Mouse (Mus musculus) kidney, postnatal 0 days (tissue): ENCODE data around the gene Cops7a. TPM values are rescaled to one million over a fixed set of nuclear protein-coding genes. Genes with fewer than 3 reads are reported as not detected.

Source experiments
- ATAC-seq: fragments of 200-750 bp; cut with Nextera tagmentation; replicated peaks from 2 replicates; pipeline ENCODE4 v1.8.0; 2017; ENCODE audit warnings: low read depth, moderate number of reproducible peaks, moderate TSS enrichment, moderate library complexity; ENCODE audit not compliant: low FRiP score
- DNase-seq: peaks from one replicate; pipeline ENCODE4 v3.0.0-alpha.2; 2016; ENCODE audit warnings: low spot score
- H3K27ac ChIP-seq: fragments of 300-500 bp; sonication (generic); 2 replicates; pipeline ENCODE4 v1.5.1; 2014; ENCODE audit warnings: mild to moderate bottlenecking
- H3K27me3 ChIP-seq: fragments of 300-500 bp; sonication (generic); 2 replicates; pipeline ENCODE4 v1.6.1; 2014; ENCODE audit warnings: low read length, mixed read lengths; ENCODE audit not compliant: insufficient read depth
- H3K36me3 ChIP-seq: fragments of 300-500 bp; sonication (generic); 2 replicates; pipeline ENCODE4 v1.6.1; 2014; ENCODE audit warnings: low read length, mixed read lengths; ENCODE audit not compliant: insufficient read depth
- H3K4me1 ChIP-seq: fragments of 300-500 bp; sonication (generic); replicated peaks from 2 replicates; pipeline ENCODE4 v1.6.1; 2014; ENCODE audit warnings: antibody characterized with exemption, low read length, mixed read lengths; ENCODE audit not compliant: insufficient read depth
- H3K4me2 ChIP-seq: fragments of 300-500 bp; sonication (generic); 2 replicates; pipeline ENCODE4 v1.6.1; 2014; ENCODE audit warnings: mild to moderate bottlenecking, low read length, moderate library complexity, mixed read lengths
- H3K4me3 ChIP-seq: fragments of 300-500 bp; sonication (generic); replicated peaks from 2 replicates; pipeline ENCODE4 v1.5.1; 2014; ENCODE audit warnings: low read depth, low read length
- H3K9ac ChIP-seq: fragments of 300-500 bp; sonication (generic); 2 replicates; pipeline ENCODE4 v1.6.1; 2014; ENCODE audit warnings: low read depth, low read length
- H3K9me3 ChIP-seq: fragments of 300-500 bp; sonication (generic); replicated peaks from 2 replicates; pipeline ENCODE4 v1.6.1; 2016; ENCODE audit warnings: low read length, inconsistent platforms, mixed read lengths
- CTCF ChIP-seq: IDR thresholded peaks from 2 replicates; pipeline ENCODE4 v1.5.1; 2016; ENCODE audit warnings: antibody characterized with exemption, low read depth, mild to moderate bottlenecking, moderate library complexity
- WGBS: fragments of 180-500 bp; shearing (Covaris S2); extraction: QIAGEN DNeasy Blood & Tissue Kit; methylation state at CpG from one replicate; pipeline ENCODE4 v1.1.7; 2014; 5-methylcytosine and 5-hydroxymethylcytosine counted together
- polyA plus RNA-seq: library from polyadenylated mRNA; unstranded; fragments of >200 nt; fragmentation: Nextera tagmentation; extraction: Ambion mirVana; gene quantifications from 2 replicates; pipeline ENCODE4 v1.2.1, GENCODE M21; 2015

The Cops7a gene
- 153 and 157 TPM in 2 replicates for polyA plus RNA-seq

DNA sequence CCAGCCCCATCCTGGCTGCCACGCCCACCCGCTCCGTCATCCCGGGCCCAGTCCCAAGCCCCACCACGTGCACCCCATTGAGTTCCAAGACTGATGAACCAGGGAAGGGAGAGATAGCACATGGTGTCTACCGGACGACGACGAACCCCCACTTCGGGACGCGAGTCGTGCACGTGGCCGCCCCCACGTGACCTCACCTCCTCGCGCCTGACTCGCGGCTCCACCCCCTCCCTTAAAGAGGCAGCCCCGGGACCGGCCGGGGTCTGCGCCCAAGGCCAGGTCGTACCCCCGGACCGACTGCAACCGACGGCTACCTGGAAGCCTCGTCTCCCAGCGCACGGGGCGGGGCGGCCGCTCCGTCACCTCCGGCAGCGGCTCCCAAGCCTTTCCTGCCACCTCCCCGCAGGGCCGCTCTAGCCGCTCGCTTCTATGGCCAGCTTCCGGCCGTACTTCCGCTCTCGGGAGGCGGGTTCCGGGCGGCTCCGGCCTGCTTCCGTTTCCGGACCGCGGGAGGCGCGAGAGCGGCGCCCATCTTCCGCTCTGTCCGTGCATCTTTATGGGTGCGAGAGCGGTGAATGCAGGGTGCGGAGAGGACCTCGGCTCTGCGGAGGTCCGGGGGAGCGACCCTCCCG, at the start of gene Cops7a:
Gene Cops7a (minus strand): TSS at position 451 of the 632 bp plus-strand sequence.
- peak within 1 kb of the TSS; percentile 56 for H3K4me3 ChIP-seq
- H3K9ac ChIP-seq, result peak within 1 kb of the TSS; percentile 76
- DNase-seq (peak; percentile 97), ATAC-seq (peak; percentile 94)
- H3K27me3 ChIP-seq, result no peaks in the 10 kb centered on the region
- H3K27ac ChIP-seq, result peak within 1 kb of the TSS; percentile 92
- peaks cover 7% of the 10 kb centered on the region; the same call in 1 of the 2 replicates for H3K4me1 ChIP-seq
- H3K36me3 ChIP-seq, result peaks cover 6% of the 10 kb centered on the region
- WGBS, result 2% methylated on average over 67 of the region's 68 CpGs
- no peak for TF ChIP-seq CTCF
- no peaks in the 10 kb centered on the region for H3K9me3 ChIP-seq
- peak within 1 kb of the TSS; percentile 75 for H3K4me2 ChIP-seq

DNA sequence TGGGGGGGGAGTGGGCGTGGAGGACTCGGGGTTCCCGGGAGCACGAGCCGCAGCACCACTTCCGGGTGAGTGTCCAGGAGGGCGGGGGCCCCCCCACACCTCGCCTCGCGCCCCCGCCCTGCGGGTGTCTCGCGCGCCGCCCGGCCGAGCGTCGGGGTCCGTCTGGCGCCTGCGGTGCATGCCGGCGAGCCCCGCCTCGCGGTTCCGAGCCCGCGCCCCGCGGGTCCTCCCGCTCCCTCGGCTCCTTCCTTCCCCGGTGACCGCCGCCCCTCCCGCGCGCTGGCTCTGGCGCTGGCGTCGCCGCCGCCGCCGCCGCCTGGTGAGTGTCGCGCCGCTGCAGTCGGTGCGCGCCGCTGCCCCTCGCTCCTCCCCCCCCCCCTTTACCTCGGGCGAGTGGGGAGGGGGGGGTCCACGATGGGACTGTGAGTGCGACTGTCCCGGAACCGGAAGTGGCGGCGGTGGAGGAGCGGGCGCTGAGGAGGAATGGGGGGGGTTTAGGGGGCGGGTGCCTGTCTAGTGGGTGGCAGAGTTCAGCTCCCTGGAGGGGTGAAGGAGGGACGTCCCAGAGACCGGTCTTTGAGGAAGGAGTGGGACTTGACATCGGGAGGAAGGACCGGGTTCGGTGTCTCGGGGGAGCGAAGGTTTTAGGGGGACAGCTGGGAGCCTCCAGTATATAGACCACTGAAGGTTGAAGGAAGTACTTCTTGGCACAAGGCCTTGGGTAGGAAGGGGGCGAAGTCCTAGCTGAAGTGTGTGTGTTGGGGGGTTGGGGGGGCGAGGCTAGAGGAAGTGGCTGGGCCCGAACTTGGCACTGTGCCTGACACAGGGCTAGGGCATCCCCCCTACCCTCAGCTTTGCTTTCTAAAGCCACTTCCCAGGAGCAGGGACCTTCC, 44.1 kb upstream of the Cops7a start:
- Histone ChIP-seq H3K9ac (peak overlapping the region; percentile 94), H3K27me3 (no peaks in the 10 kb centered on the region), H3K27ac (peak overlapping the region; percentile 98), H3K4me1 (0 out of 2 replicates have a peak, but pooled peaks cover 7% of the 10 kb centered on the region), H3K36me3 (peaks cover 13% of the 10 kb centered on the region; the same call in 1 of the 2 replicates), H3K4me2 (peak overlapping the region; percentile 70), H3K4me3 (peak overlapping the region; percentile 88), H3K9me3 (no peaks in the 10 kb centered on the region)
- TF ChIP-seq CTCF, result no peak
- ATAC-seq (peak; percentile 85), DNase-seq (peak; percentile 91)
- under 1% methylated on average over 51 of the region's 78 CpGs for WGBS

DNA sequence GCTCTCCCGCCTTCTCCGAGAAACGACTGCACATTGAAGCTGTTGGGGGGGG, 43.6 kb upstream of the Cops7a start, which contains the start of gene Zfp384:
Gene Zfp384 (plus strand): TSS at position 17 of the 52 bp plus-strand sequence.
- peak within 1 kb of the TSS; percentile 88 for H3K4me3 ChIP-seq
- no peak for DNase-seq
- no peaks in the 10 kb centered on the region for H3K27me3 ChIP-seq
- TF ChIP-seq CTCF, result no peak
- 0 out of 2 replicates have a peak, but pooled peaks cover 7% of the 10 kb centered on the region for H3K4me1 ChIP-seq
- peak within 1 kb of the TSS; percentile 70 for H3K4me2 ChIP-seq
- H3K27ac ChIP-seq, result peak within 1 kb of the TSS; percentile 98
- peaks cover 13% of the 10 kb centered on the region; the same call in 1 of the 2 replicates for H3K36me3 ChIP-seq
- ATAC-seq, result no peak
- H3K9me3 ChIP-seq, result no peaks in the 10 kb centered on the region
- 0% methylated on average over 2 of the region's 3 CpGs for WGBS
- H3K9ac ChIP-seq, result peak within 1 kb of the TSS; percentile 94

DNA sequence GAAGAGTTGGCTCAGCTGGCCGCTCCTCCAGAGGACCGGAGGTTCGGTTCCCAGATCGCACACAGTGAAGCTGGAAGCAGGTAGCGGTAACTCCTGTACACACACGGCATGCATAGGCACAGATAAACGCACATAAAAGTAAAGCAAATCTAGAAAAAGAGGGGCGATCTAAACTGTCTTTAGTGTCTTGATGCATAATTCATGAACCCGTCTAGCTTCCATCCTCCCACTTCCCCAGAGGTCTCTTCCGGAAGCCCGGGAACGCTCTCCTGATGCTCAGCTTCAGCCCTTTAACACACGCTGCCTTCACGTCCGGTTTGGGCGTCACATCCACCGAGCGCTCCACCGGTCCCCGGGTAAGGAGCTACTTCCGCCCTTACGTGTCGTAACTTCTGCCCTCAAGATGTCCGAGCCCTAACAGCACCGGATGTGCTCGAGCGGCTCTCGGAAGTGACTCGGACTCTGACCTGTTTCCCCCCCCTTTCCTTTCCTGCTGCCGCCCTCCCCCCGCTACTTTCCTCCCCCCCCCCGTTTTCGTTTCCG, 43.3 kb upstream of the Cops7a start:
- Histone ChIP-seq H3K4me1 (0 out of 2 replicates have a peak, but pooled peaks cover 7% of the 10 kb centered on the region), H3K4me3 (peak overlapping the region; percentile 88), H3K9me3 (no peaks in the 10 kb centered on the region), H3K27me3 (no peaks in the 10 kb centered on the region), H3K36me3 (peaks cover 11% of the 10 kb centered on the region; the same call in 1 of the 2 replicates), H3K4me2 (peak overlapping the region; percentile 70), H3K27ac (peak overlapping the region; percentile 98), H3K9ac (peak overlapping the region; percentile 94)
- WGBS, result under 1% methylated on average over 33 of the region's 34 CpGs
- TF ChIP-seq CTCF, result no peak
- peak; percentile 97 for ATAC-seq
- DNase-seq, result peak; percentile 99

DNA sequence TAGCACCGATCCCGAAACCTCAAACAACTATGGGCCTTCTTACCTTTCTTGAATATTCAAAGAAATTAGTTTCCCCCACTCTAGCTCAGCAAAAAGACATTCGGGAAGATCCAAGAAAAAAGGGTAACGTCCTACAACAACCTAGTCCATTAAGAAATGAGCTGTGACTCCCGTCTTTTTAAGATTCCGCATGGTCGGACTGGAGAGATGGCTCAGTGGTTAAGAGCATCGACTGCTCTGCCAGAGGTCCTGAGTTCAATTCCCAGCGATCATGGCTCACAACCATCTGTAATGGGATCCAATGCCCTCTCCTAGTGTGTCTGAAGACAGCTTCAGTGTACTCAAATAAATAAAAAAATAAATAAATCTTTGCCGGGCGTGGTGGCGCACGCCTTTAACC, 42.7 kb upstream of the Cops7a start:
- H3K4me3 ChIP-seq, result peak overlapping the region; percentile 88
- peak overlapping the region; percentile 83 for H3K27ac ChIP-seq
- no peaks in the 10 kb centered on the region for H3K9me3 ChIP-seq
- 0 out of 2 replicates have a peak, but pooled peaks cover 7% of the 10 kb centered on the region for H3K4me1 ChIP-seq
- H3K9ac ChIP-seq, result peak overlapping the region; percentile 94
- whole genome bisulfite sequencing, result 38% methylated on average over 13 of the region's 13 CpGs
- ATAC-seq (no peak), DNase-seq (no peak)
- H3K36me3 ChIP-seq, result peaks cover 8% of the 10 kb centered on the region; the same call in 1 of the 2 replicates
- TF ChIP-seq CTCF, result no peak
- peak overlapping the region; percentile 70 for H3K4me2 ChIP-seq
- no peaks in the 10 kb centered on the region for H3K27me3 ChIP-seq

DNA sequence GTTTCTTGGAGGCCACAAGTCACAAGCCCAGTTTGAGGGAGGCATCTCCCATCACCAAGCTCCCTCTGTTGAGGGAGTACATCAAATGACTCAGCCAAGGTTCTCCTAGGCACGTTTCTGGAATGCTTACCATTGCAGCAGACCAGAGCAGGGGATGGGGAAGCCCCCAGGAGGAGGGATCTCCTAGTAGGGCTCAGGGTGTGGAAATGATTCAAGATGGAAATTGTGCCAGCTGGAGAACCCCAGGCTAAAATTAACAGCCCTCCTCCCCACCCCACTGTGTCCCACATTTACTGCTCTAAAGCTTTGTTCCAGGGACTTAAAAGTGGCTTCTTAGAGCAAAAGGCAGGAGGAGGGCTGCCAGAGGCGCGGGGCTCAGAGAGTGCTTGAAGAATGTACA, 39.7 kb upstream of the Cops7a start:
- no peak overlapping the region for H3K27ac ChIP-seq
- no peaks in the 10 kb centered on the region for H3K9me3 ChIP-seq
- no peak for ATAC-seq
- no peak for DNase-seq
- no peak overlapping the region for H3K4me2 ChIP-seq
- TF ChIP-seq CTCF, result no peak
- H3K4me1 ChIP-seq, result 0 out of 2 replicates have a peak, but pooled peaks cover 3% of the 10 kb centered on the region
- H3K36me3 ChIP-seq, result no peaks in the 10 kb centered on the region
- no peaks in the 10 kb centered on the region for H3K27me3 ChIP-seq
- H3K4me3 ChIP-seq, result no peak overlapping the region
- H3K9ac ChIP-seq, result no peak overlapping the region
- 21% methylated on average over 3 of the region's 3 CpGs for WGBS
